Comparison of ENCODE assay signal across 9 mouse cellular contexts in the genomic region with DNA sequence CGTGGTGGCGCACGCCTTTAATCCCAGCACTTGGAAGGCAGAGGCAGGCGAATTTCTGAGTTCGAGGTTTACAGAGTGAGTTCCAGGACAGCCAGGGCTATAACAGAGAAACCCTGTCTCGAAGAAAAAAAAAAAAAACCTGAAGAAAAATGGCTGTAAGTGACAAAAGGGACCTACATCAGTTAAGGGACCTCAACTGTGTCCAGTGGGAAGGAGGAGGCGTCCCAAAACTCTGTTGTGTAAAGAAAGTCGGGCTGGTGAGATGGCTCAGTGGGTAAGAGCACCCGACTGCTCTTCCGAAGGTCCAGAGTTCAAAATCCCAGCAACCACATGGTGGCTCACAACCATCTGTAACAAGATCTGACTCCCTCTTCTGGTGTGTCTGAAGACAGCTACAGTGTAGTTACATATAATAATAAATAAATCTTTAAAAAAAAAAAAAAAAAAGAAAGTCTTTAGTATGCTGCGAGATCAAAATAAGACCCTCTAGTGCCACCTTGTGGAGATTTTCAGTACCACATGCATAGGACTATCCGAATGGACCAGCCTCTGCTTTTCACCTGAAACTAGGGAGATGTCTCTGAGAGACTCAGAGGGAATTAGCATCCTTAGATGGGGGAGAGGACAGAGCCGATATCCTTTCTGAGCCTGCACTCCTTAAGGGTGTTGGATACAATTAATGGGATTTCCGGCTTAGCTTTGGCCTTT. TPM values are rescaled to one million over a fixed set of nuclear protein-coding genes. Genes with fewer than 3 reads are reported as not detected.
DNase-seq lines count a peak whose midpoint lies in the region; ATAC-seq and TF ChIP-seq lines count a peak whose summit lies in the region.
"Not testable (repeated sequence)": the region's sequence is repeated elsewhere in the genome, so short reads cannot be mapped to it uniquely, and the experiment has no call there.
"Had no signal": no experiment of that assay in that cellular context is flagged by ENCODE, and none has a peak within 500 bp of the region (broad histone marks: within the 10 kb centered on the region; RNA-seq: fewer than 3 reads in every experiment).

No protein-coding gene starts in this region.

- peak; percentile 37; the same call in 1 of the 2 replicates for TF ChIP-seq CTCF in cerebellum, adult 2 months (IDR thresholded peaks at IDR 0.05; ENCODE audit: borderline replicate concordance, insufficient read depth, low read depth, low read length)
- peak; percentile 76 for TF ChIP-seq CTCF in forebrain, postnatal 0 days (IDR thresholded peaks at IDR 0.05; ENCODE audit: low read depth)

- ATAC-seq in forebrain, postnatal 0 days: not testable (repeated sequence)

- H3K9me3 ChIP-seq in forebrain, postnatal 0 days (ENCODE audit: low read length): not testable (repeated sequence)

- not testable (repeated sequence) for H3K27ac ChIP-seq in cerebellum, adult 2 months (ENCODE audit: insufficient read depth, low read length); forebrain, postnatal 0 days (ENCODE audit: low read depth, low read length)

- peaks cover 15% of the 10 kb centered on the region for H3K36me3 ChIP-seq in forebrain, postnatal 0 days (ENCODE audit: insufficient read depth)

- not testable (repeated sequence) for H3K4me2 ChIP-seq in forebrain, postnatal 0 days (ENCODE audit: low read depth)

- TF ChIP-seq POLR2A in cerebellum, adult 2 months (IDR thresholded peaks at IDR 0.05; ENCODE audit: borderline replicate concordance, insufficient read depth, low read length): not testable (repeated sequence)

- 41% methylated on average over 14 of the region's 14 CpGs for WGBS in cerebellum, adult 2 months
- WGBS in forebrain, postnatal 0 days: 44% methylated on average over 14 of the region's 14 CpGs

- H3K9ac ChIP-seq in forebrain, postnatal 0 days: not testable (repeated sequence)

- not testable (repeated sequence) for H3K27me3 ChIP-seq in cerebellum, adult 2 months (ENCODE audit: control insufficient read depth, insufficient read depth, low read length)
- peaks cover 17% of the 10 kb centered on the region for H3K27me3 ChIP-seq in forebrain, postnatal 0 days (ENCODE audit: insufficient read depth, low read length)

- H3K4me1 ChIP-seq in cerebellum, adult 2 months (ENCODE audit: control insufficient read depth, insufficient read depth, low read length); forebrain, postnatal 0 days (ENCODE audit: insufficient read depth): not testable (repeated sequence)

- peak; percentile 59 for DNase-seq in Muller cell, postnatal 12 days (ENCODE audit: inconsistent ontology term)
- DNase-seq in cerebellum, adult 2 months: peak; percentile 69 to 73
- DNase-seq in forebrain, postnatal 0 days: peak; percentile 91
- DNase-seq in hindlimb bud, embryonic 11.5 days (ENCODE audit: extremely low spot score, low read depth, low spot score): peak; percentile 85
- DNase-seq in left cerebral cortex, adult 11 months (ENCODE audit: low spot score): peak; percentile 73
- DNase-seq in lung, postnatal 14 days: peak; percentile 88
- DNase-seq in right cerebral cortex, postnatal 10 days (ENCODE audit: low spot score in 2 of 2): peak; percentile 81 to 84
- peak; percentile 75 for DNase-seq in urinary bladder, postnatal 25 days (ENCODE audit: low spot score)

- H3K4me3 ChIP-seq in cerebellum, adult 2 months (replicated peaks; ENCODE audit: insufficient read depth, low read depth, low read length); forebrain, postnatal 0 days (ENCODE audit: low read depth, low read length): not testable (repeated sequence)

RNA-seq across cellular contexts. Expression of gene Gnat1, which starts 1.5 kb away (rescaled TPM):
- 0.15 and 0.36 TPM in 2 replicates for polyA plus RNA-seq in cerebellum, adult 2 months (2012; rRNA removed)
- 0.24 TPM in 1 of 2 replicates, not detected in the other for total RNA-seq in forebrain, postnatal 0 days (2014; rRNA removed)
- 0.73 and 1.8 TPM in 2 replicates for polyA plus RNA-seq in forebrain, postnatal 0 days (2015; fragmentation: Nextera tagmentation; extraction: Ambion mirVana)
- polyA plus RNA-seq: macrophage had no signal

RNA-seq across cellular contexts. Expression of gene Slc38a3, which starts 8.6 kb away (rescaled TPM):
- 145 and 152 TPM in 2 replicates for polyA plus RNA-seq in cerebellum, adult 2 months (2012; rRNA removed)
- 43.5 and 60.9 TPM in 2 replicates for total RNA-seq in forebrain, postnatal 0 days (2014; rRNA removed)
- polyA plus RNA-seq in forebrain, postnatal 0 days (2015; fragmentation: Nextera tagmentation; extraction: Ambion mirVana): 38.7 and 39.8 TPM in 2 replicates
- polyA plus RNA-seq: macrophage had no signal

RNA-seq across cellular contexts. Expression of gene Sema3f, which starts 32.3 kb away (rescaled TPM):
- polyA plus RNA-seq in cerebellum, adult 2 months (2012; rRNA removed): 30.4 and 31.8 TPM in 2 replicates
- total RNA-seq in forebrain, postnatal 0 days (2014; rRNA removed): 56.6 and 61.4 TPM in 2 replicates
- 7.1 and 7.8 TPM in 2 replicates for polyA plus RNA-seq in forebrain, postnatal 0 days (2015; fragmentation: Nextera tagmentation; extraction: Ambion mirVana)
- polyA plus RNA-seq: macrophage had no signal

RNA-seq across cellular contexts. Expression of gene Gnai2, which starts 42.8 kb away (rescaled TPM):
- polyA plus RNA-seq in cerebellum, adult 2 months (2012; rRNA removed): 273 and 301 TPM in 2 replicates
- 200 and 223 TPM in 2 replicates for total RNA-seq in forebrain, postnatal 0 days (2014; rRNA removed)
- 267 and 287 TPM in 2 replicates for polyA plus RNA-seq in forebrain, postnatal 0 days (2015; fragmentation: Nextera tagmentation; extraction: Ambion mirVana)
